Mouse (Mus musculus) liver, adult 2 months (tissue): ENCODE measurements around the gene Slc25a44. TPM values are rescaled to one million over a fixed set of nuclear protein-coding genes. Genes with fewer than 3 reads are reported as not detected.
"Not testable (repeated sequence)": the region's sequence is repeated elsewhere in the genome, so short reads cannot be mapped to it uniquely, and the experiment has no call there.

Experiments used
- DNase-seq: peaks from one replicate; pipeline ENCODE4 v3.0.0-alpha.2; 2011; ENCODE audit warnings: low read depth, low spot score; ENCODE audit errors: extremely low read depth
- H3K27ac ChIP-seq: fragments of 200-500 bp; replicated peaks from 2 replicates; pipeline ENCODE4 v1.5.1; 2012; ENCODE audit warnings: low read depth, mild to moderate bottlenecking, control low read depth, inconsistent platforms, low read length; ENCODE audit not compliant: insufficient read depth
- H3K27me3 ChIP-seq: fragments of 200-500 bp; 2 replicates; pipeline ENCODE4 v1.6.1; 2012; ENCODE audit warnings: mild to moderate bottlenecking, moderate library complexity, low read length, inconsistent platforms; ENCODE audit not compliant: control insufficient read depth, insufficient read depth
- H3K36me3 ChIP-seq: fragments of 200-500 bp; 2 replicates; pipeline ENCODE4 v1.6.1; 2012; ENCODE audit warnings: low read length, inconsistent platforms; ENCODE audit not compliant: control insufficient read depth, insufficient read depth
- H3K4me1 ChIP-seq: fragments of 200-500 bp; 2 replicates; pipeline ENCODE4 v1.6.1; 2011; ENCODE audit warnings: low read length; ENCODE audit not compliant: control insufficient read depth, insufficient read depth
- H3K4me3 ChIP-seq: fragments of 200-500 bp; 2 replicates; pipeline ENCODE4 v1.5.1; 2011; ENCODE audit warnings: low read depth, mild to moderate bottlenecking, control low read depth, low read length, moderate library complexity; ENCODE audit not compliant: insufficient read depth
- H3K79me2 ChIP-seq: fragments of 200-500 bp; 2 replicates; pipeline ENCODE4 v1.6.1; 2012; ENCODE audit warnings: inconsistent platforms, mild to moderate bottlenecking, low read length, moderate library complexity; ENCODE audit not compliant: control insufficient read depth, insufficient read depth
- H3K9ac ChIP-seq: fragments of 200-500 bp; 2 replicates; pipeline ENCODE4 v1.6.1; 2012; ENCODE audit warnings: low read depth, mild to moderate bottlenecking, control low read depth, inconsistent platforms, low read length
- CTCF ChIP-seq: fragments of 200-500 bp; IDR thresholded peaks from 2 replicates; pipeline ENCODE4 v1.5.1; 2011; ENCODE audit warnings: low read depth, low read length, control low read depth
- POLR2A ChIP-seq: fragments of 200-500 bp; IDR thresholded peaks from 2 replicates; pipeline ENCODE4 v1.6.1; 2011; ENCODE audit warnings: low read length, control low read depth; ENCODE audit not compliant: insufficient read depth; ENCODE audit errors: extremely low read depth
- WGBS: fragments of 180-500 bp; shearing (Covaris S2); methylation state at CpG from one replicate; pipeline ENCODE4 v1.1.7; 2018; 5-methylcytosine and 5-hydroxymethylcytosine counted together
- polyA plus RNA-seq: library from polyadenylated mRNA; depleted of rRNA; stranded (reverse); fragments of >200 nt; gene quantifications from 2 replicates; pipeline ENCODE4 v1.2.3, GENCODE M21; 2012
- total RNA-seq: library from RNA; depleted of rRNA; stranded (reverse); fragments of >200 nt; gene quantifications from 2 replicates; pipeline ENCODE4 v1.2.3, GENCODE M21; 2014

The Slc25a44 gene
- total and polyA plus RNA-seq, 2 experiments = 28.1 to 57.0 TPM

GRCm38 (mm10) chr3:88435515-88435914, 10.6 kb upstream of the Slc25a44 start:
- WGBS = 87% methylated on average over 10 of the region's 10 CpGs
- Histone ChIP-seq H3K4me3 (no peak overlapping the region), H3K9ac (no peak overlapping the region), H3K79me2 (no peaks in the 10 kb centered on the region), H3K27me3 (no peaks in the 10 kb centered on the region), H3K27ac (no peak overlapping the region), H3K36me3 (peaks cover 24% of the 10 kb centered on the region), H3K4me1 (peaks cover 4% of the 10 kb centered on the region)
- no peak for DNase-seq
- TF ChIP-seq CTCF (no peak), POLR2A (no peak)

- 86% methylated on average over 8 of the region's 8 CpGs for WGBS
- not testable (repeated sequence) for H3K36me3 ChIP-seq
These were observed 3.7 kb upstream of the Slc25a44 start for GRCm38 (mm10) chr3:88428639-88429038.

GRCm38 (mm10) chr3:88427342-88427905, 2.5 kb upstream of the Slc25a44 start:
- Histone ChIP-seq H3K79me2 (peaks cover 11% of the 10 kb centered on the region; the same call in 1 of the 2 replicates), H3K9ac (no peak overlapping the region), H3K4me1 (peaks cover 12% of the 10 kb centered on the region; the same call in 1 of the 2 replicates), H3K36me3 (no peaks in the 10 kb centered on the region), H3K27ac (0 out of 2 replicates have a peak overlapping the region, but pooled peaks have one; percentile 1), H3K4me3 (no peak overlapping the region), H3K27me3 (no peaks in the 10 kb centered on the region)
- TF ChIP-seq CTCF (no peak), POLR2A (no peak)
- 27% methylated on average over 4 of the region's 4 CpGs for WGBS
- peak; percentile 84 for DNase-seq

More at GRCm38 (mm10) chr3:88428639-88429038, 3.7 kb upstream of the Slc25a44 start:
- H3K9ac ChIP-seq, H3K27me3 ChIP-seq, DNase-seq, H3K79me2 ChIP-seq, H3K4me3 ChIP-seq, H3K27ac ChIP-seq: not testable (repeated sequence)
- H3K4me1 ChIP-seq = peaks cover 10% of the 10 kb centered on the region; the same call in 1 of the 2 replicates

- Histone ChIP-seq H3K27me3 (no peaks in the 10 kb centered on the region), H3K9ac (no peak overlapping the region), H3K79me2 (peaks cover 17% of the 10 kb centered on the region; the same call in 1 of the 2 replicates), H3K27ac (peak overlapping the region; percentile 36; the same call in 1 of the 2 replicates), H3K4me1 (peaks cover 20% of the 10 kb centered on the region), H3K4me3 (no peak overlapping the region), H3K36me3 (no peaks in the 10 kb centered on the region)
- DNase-seq = peak; percentile 59
- TF ChIP-seq CTCF (no peak), POLR2A (no peak)
- 69% methylated on average over 10 of the region's 10 CpGs for WGBS
These were observed 925 bp upstream of the Slc25a44 start for GRCm38 (mm10) chr3:88425708-88426420.

- H3K36me3 ChIP-seq = peaks cover 2% of the 10 kb centered on the region; the same call in 1 of the 2 replicates
- peak overlapping the region; percentile 30 for H3K27ac ChIP-seq
- H3K79me2 ChIP-seq = peaks cover 22% of the 10 kb centered on the region
- H3K4me3 ChIP-seq = no peak overlapping the region; the same call in 1 of the 2 replicates
- WGBS = 6% methylated on average over 2 of the region's 2 CpGs
- no peak overlapping the region for H3K9ac ChIP-seq
- H3K4me1 ChIP-seq = peaks cover 26% of the 10 kb centered on the region
- TF ChIP-seq POLR2A (no peak), CTCF (no peak)
- H3K27me3 ChIP-seq = no peaks in the 10 kb centered on the region
- DNase-seq = no peak
These were observed 371 bp upstream of the Slc25a44 start for GRCm38 (mm10) chr3:88425330-88425689.
